Mouse (Mus musculus): ENCODE measurements around the gene Pde4dip.

GRCm38 (mm10) chr3:97793995-97794394 is 94.5 kb downstream of the Pde4dip start:
- TF ChIP-seq TAL1 (IDR thresholded peaks at IDR 0.05; ENCODE audit: low read length): no peak
- no peak for TF ChIP-seq GATA1 (IDR thresholded peaks at IDR 0.05; ENCODE audit: low read length)

All from erythroblast, embryonic 14.5 days (primary cell).